Mouse (Mus musculus) CH12.LX (cell line): ENCODE measurements around the gene Ddn. TPM values are rescaled to one million over a fixed set of nuclear protein-coding genes. Genes with fewer than 3 reads are reported as not detected.

Experiments used
- DNase-seq: peaks from one replicate; pipeline ENCODE4 v3.0.0-alpha.2; 2013; ENCODE audit errors: extremely low read depth
- H3K27ac ChIP-seq: 2 replicates; pipeline ENCODE4 v1.5.1; 2012; ENCODE audit warnings: low read depth, mild to moderate bottlenecking, control low read depth, moderate library complexity; ENCODE audit not compliant: insufficient read depth
- H3K27me3 ChIP-seq: replicated peaks from 2 replicates; pipeline ENCODE3; 2012; ENCODE audit warnings: inconsistent platforms
- H3K36me3 ChIP-seq, 2 experiments: replicated peaks in 1 of 2; 2 replicates each; pipeline versions ENCODE3 to v1.6.1; 2012; ENCODE audit warnings: inconsistent platforms in 1 of 2, low read length in 1 of 2, mild to moderate bottlenecking in 1 of 2, mixed read lengths in 1 of 2, moderate library complexity in 1 of 2; ENCODE audit not compliant: control insufficient read depth in 1 of 2, insufficient read depth in 1 of 2
- H3K4me1 ChIP-seq, 2 experiments: 2 replicates each; pipeline ENCODE4 v1.6.1; 2012; ENCODE audit warnings: inconsistent platforms in 1 of 2, moderate library complexity in 1 of 2; ENCODE audit not compliant: insufficient read depth in 2 of 2, control insufficient read depth in 1 of 2
- H3K4me2 ChIP-seq: 2 replicates; pipeline ENCODE4 v1.6.1; 2012; ENCODE audit warnings: low read depth, mild to moderate bottlenecking, control low read depth; ENCODE audit not compliant: poor library complexity, insufficient read depth, severe bottlenecking
- H3K4me3 ChIP-seq, 3 experiments: fragments of 150-350 bp in 1 of 3; sonication (generic) in 1 of 3; replicated peaks in 1 of 3; 2 replicates each; pipeline versions ENCODE3 to v1.5.1; 2011 to 2012; ENCODE audit warnings: low read depth in 2 of 3, low read length in 2 of 3, mild to moderate bottlenecking in 2 of 3, moderate library complexity in 2 of 3, control low read depth in 1 of 3, improper control_type of control experiment in 1 of 3, inconsistent platforms in 1 of 3, mixed read lengths in 1 of 3; ENCODE audit not compliant: poor library complexity in 1 of 3
- H3K79me2 ChIP-seq: replicated peaks from 2 replicates; pipeline ENCODE4 v1.6.1; 2012; ENCODE audit warnings: mild to moderate bottlenecking, moderate library complexity; ENCODE audit not compliant: control insufficient read depth, poor library complexity, insufficient read depth, severe bottlenecking; ENCODE audit errors: extremely low read depth
- H3K9ac ChIP-seq: 2 replicates; pipeline ENCODE4 v1.6.1; 2012; ENCODE audit warnings: low read depth, mild to moderate bottlenecking, control low read depth, moderate library complexity; ENCODE audit not compliant: insufficient read depth
- H3K9me3 ChIP-seq: replicated peaks from 2 replicates; pipeline ENCODE3; 2012; ENCODE audit warnings: low read length, inconsistent platforms, mixed read lengths
- CHD1 ChIP-seq: IDR thresholded peaks from 2 replicates; pipeline ENCODE4 v1.6.1; 2012; ENCODE audit warnings: low read depth, low read length, improper control_type of control experiment, inconsistent platforms
- ELF1 ChIP-seq: IDR thresholded peaks from 2 replicates; pipeline ENCODE4 v1.6.1; 2014; ENCODE audit warnings: low read depth, mild to moderate bottlenecking, inconsistent platforms, low read length, improper control_type of control experiment
- IRF4 ChIP-seq: IDR thresholded peaks from 2 replicates; pipeline ENCODE4 v1.6.1; 2014; ENCODE audit warnings: low read depth, mild to moderate bottlenecking, inconsistent platforms, low read length, improper control_type of control experiment
- JUND ChIP-seq: conservative IDR thresholded peaks from 2 replicates; pipeline ENCODE4 v1.6.1; 2011; ENCODE audit warnings: low read depth, low read length, improper control_type of control experiment
- KAT2A ChIP-seq: IDR thresholded peaks from 2 replicates; pipeline ENCODE4 v1.6.1; 2012; ENCODE audit warnings: low read length, improper control_type of control experiment, inconsistent platforms; ENCODE audit not compliant: insufficient replicate concordance
- MAFK ChIP-seq: IDR thresholded peaks from 2 replicates; pipeline ENCODE4 v1.6.1; 2011; ENCODE audit warnings: low read length, improper control_type of control experiment; ENCODE audit not compliant: insufficient replicate concordance
- MAX ChIP-seq: IDR thresholded peaks from 2 replicates; pipeline ENCODE4 v1.6.1; 2011; ENCODE audit warnings: low read length, improper control_type of control experiment
- MAZ ChIP-seq: IDR thresholded peaks from 2 replicates; pipeline ENCODE4 v1.6.1; 2012; ENCODE audit warnings: low read depth, mild to moderate bottlenecking, inconsistent platforms, low read length, improper control_type of control experiment, moderate library complexity
- MEF2A ChIP-seq: IDR thresholded peaks from 2 replicates; pipeline ENCODE4 v1.6.1; 2014; ENCODE audit warnings: low read depth, mild to moderate bottlenecking, inconsistent platforms, low read length, improper control_type of control experiment, borderline replicate concordance
- NELFE ChIP-seq: IDR thresholded peaks from 2 replicates; pipeline ENCODE4 v1.6.1; 2011; ENCODE audit warnings: low read depth, low read length, improper control_type of control experiment
- NRF1 ChIP-seq: IDR thresholded peaks from 2 replicates; pipeline ENCODE4 v1.6.1; 2014; ENCODE audit warnings: low read depth, mild to moderate bottlenecking, inconsistent platforms, low read length, improper control_type of control experiment, moderate library complexity
- POLR2AphosphoS2 ChIP-seq: IDR thresholded peaks from 2 replicates; pipeline ENCODE4 v1.6.1; 2011; ENCODE audit warnings: low read depth, low read length, improper control_type of control experiment
- RAD21 ChIP-seq: IDR thresholded peaks from 2 replicates; pipeline ENCODE4 v1.6.1; 2011; ENCODE audit warnings: low read depth, mild to moderate bottlenecking, low read length, improper control_type of control experiment, moderate library complexity
- SIN3A ChIP-seq: IDR thresholded peaks from 2 replicates; pipeline ENCODE4 v1.6.1; 2012; ENCODE audit warnings: low read length, improper control_type of control experiment, inconsistent platforms
- TCF12 ChIP-seq: IDR thresholded peaks from 2 replicates; pipeline ENCODE4 v1.6.1; 2014; ENCODE audit warnings: low read depth, mild to moderate bottlenecking, inconsistent platforms, low read length, improper control_type of control experiment
- USF2 ChIP-seq: conservative IDR thresholded peaks from 2 replicates; pipeline ENCODE4 v1.6.1; 2011; ENCODE audit warnings: low read depth, low read length, improper control_type of control experiment
- ZC3H11A ChIP-seq: IDR thresholded peaks from 2 replicates; pipeline ENCODE4 v1.6.1; 2012; ENCODE audit warnings: low read depth, mild to moderate bottlenecking, inconsistent platforms, low read length, improper control_type of control experiment
- ZMIZ1 ChIP-seq: IDR thresholded peaks from 2 replicates; pipeline ENCODE4 v1.6.1; 2012; ENCODE audit warnings: low read depth, mild to moderate bottlenecking, inconsistent platforms, low read length, improper control_type of control experiment
- ZNF384 ChIP-seq: IDR thresholded peaks from 2 replicates; pipeline ENCODE4 v1.6.1; 2012; ENCODE audit warnings: low read depth, low read length, improper control_type of control experiment, inconsistent platforms
- dilution Hi-C: fragments of 300-500 bp; cut with MboI; formaldehyde crosslinking; loops from 2 replicates; pipeline ENCODE4 v1.14.3; 2020; ENCODE audit warnings: low sequenced_read_pairs; ENCODE audit not compliant: extremely low pct_unique_long_range_greater_than_20kb, extremely low pct_ligation_motif_present
- in situ Hi-C: fragments of 300-500 bp; cut with MboI; formaldehyde crosslinking; loops from 3 replicates; pipeline ENCODE4 v1.14.3; 2019; ENCODE audit warnings: low sequenced_read_pairs, low pct_ligation_motif_present, low pct_unique_long_range_greater_than_20kb, mixed read lengths
- polyA plus RNA-seq: library from polyadenylated mRNA; unstranded; fragments of >175 nt; gene quantifications from 2 replicates; pipeline ENCODE4 v1.2.1, GENCODE M21; 2012; ENCODE audit warnings: low read depth; ENCODE audit not compliant: insufficient read length
- total RNA-seq, 2 experiments: library from RNA; depleted of rRNA; stranded (reverse); fragments of 300-350 nt in 1 of 2; fragments of >200 nt in 1 of 2; gene quantifications; 2 replicates each; pipeline ENCODE4 v1.2.3; 2012 to 2014

Ddn gene
- total and polyA plus RNA-seq, 3 experiments: 0.04 TPM; not detected in 2

- TF ChIP-seq IRF4 (no peak), USF2 (no peak), NELFE (no peak), JUND (no peak), ZC3H11A (no peak), ZNF384 (no peak), MAX (no peak), ZMIZ1 (no peak), NRF1 (no peak), SIN3A (no peak), MAZ (no peak), CHD1 (no peak), RAD21 (no peak), ELF1 (no peak), POLR2AphosphoS2 (no peak), MEF2A (no peak), KAT2A (no peak), MAFK (no peak)
- H3K4me3 ChIP-seq: no peak overlapping the region
- peaks cover 10 to 28% of the 10 kb centered on the region in 2 experiments for H3K36me3 ChIP-seq
- no peak for DNase-seq
- dilution Hi-C loops (no loop called here), in situ Hi-C loops (no loop called here)
- H3K4me1 ChIP-seq: peaks cover 5 to 21% of the 10 kb centered on the region in 2 experiments; a peak in 2 of 4 replicates
- peaks cover 16% of the 10 kb centered on the region for H3K9me3 ChIP-seq
- no peak overlapping the region for H3K27ac ChIP-seq
- H3K4me2 ChIP-seq: no peak overlapping the region
- peaks cover 49% of the 10 kb centered on the region for H3K27me3 ChIP-seq
- no peak overlapping the region for H3K9ac ChIP-seq
- no peaks in the 10 kb centered on the region for H3K79me2 ChIP-seq
Measured at GRCm38 (mm10) chr15:98808651-98809134, 597 bp downstream of the Ddn start.

GRCm38 (mm10) chr15:98807895-98808650 is 1.2 kb downstream of the Ddn start:
- no peak overlapping the region for H3K4me2 ChIP-seq
- peaks cover 55% of the 10 kb centered on the region for H3K27me3 ChIP-seq
- in situ Hi-C loops: no loop called here
- peaks cover 5 to 21% of the 10 kb centered on the region in 2 experiments for H3K36me3 ChIP-seq
- H3K4me1 ChIP-seq: peaks cover 5 to 27% of the 10 kb centered on the region in 2 experiments; a peak in 2 of 4 replicates
- no peak overlapping the region for H3K4me3 ChIP-seq
- peaks cover 16% of the 10 kb centered on the region for H3K9me3 ChIP-seq
- H3K79me2 ChIP-seq: no peaks in the 10 kb centered on the region
- no peak for DNase-seq
- H3K9ac ChIP-seq: no peak overlapping the region
- TF ChIP-seq TCF12 (no peak), NRF1 (peak; percentile 49), CHD1 (no peak)
- no peak overlapping the region for H3K27ac ChIP-seq
- dilution Hi-C loops: no loop called here
